ENCODE assay signal across 16 mouse cellular contexts in the genomic region with DNA sequence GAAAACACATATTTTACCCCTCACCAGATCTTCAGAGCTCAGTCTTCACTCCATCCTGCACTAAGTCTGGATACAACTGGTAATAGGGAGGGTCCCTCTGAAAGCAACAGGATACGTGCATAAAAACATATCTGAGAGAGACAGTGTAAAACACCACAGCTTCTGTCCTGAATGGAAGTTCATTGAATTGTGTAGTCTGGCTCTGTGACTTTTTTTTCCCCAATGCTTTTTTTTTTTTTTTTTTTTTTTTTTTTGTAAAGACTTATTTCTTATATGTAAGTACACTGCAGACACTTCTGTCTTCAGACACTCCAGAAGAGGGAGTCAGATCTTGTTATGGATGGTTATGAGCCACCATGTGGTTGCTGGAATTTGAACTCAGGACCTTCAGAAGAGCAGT. TPM values are rescaled to one million over a fixed set of nuclear protein-coding genes. Genes with fewer than 3 reads are reported as not detected.
"Had no signal": no experiment of that assay in that cellular context is flagged by ENCODE, and none has a peak within 500 bp of the region (broad histone marks: within the 10 kb centered on the region; RNA-seq: fewer than 3 reads in every experiment).

No protein-coding gene starts in this region.

- DNase-seq: kidney, adult 11 months; kidney, adult 9 months; kidney, postnatal 10 days; kidney, postnatal 4 days; lung, postnatal 14 days; right cerebral cortex, postnatal 4 days; spleen, adult 18-20 months; thymus, adult 18-20 months; thymus, postnatal 14 days had no signal

- H3K9me3 ChIP-seq: limb, embryonic 12.5 days; lung, embryonic 15.5 days; midbrain, embryonic 15.5 days; neural tube, embryonic 15.5 days had no signal

- H3K27ac ChIP-seq: layer of hippocampus, adult 2 months; limb, embryonic 12.5 days; lung, embryonic 15.5 days; midbrain, embryonic 15.5 days had no signal

- H3K27me3 ChIP-seq: limb, embryonic 12.5 days; lung, embryonic 15.5 days; midbrain, embryonic 15.5 days; neural tube, embryonic 15.5 days had no signal

- H3K36me3 ChIP-seq: lung, embryonic 15.5 days; midbrain, embryonic 15.5 days; neural tube, embryonic 15.5 days had no signal

RNA-seq across cellular contexts. Expression of a gene that starts 39.0 kb away (rescaled TPM):
- total RNA-seq: liver, adult 2 months; megakaryocyte-erythroid progenitor cell, adult 5-6 weeks had no signal
- polyA plus RNA-seq: liver, adult 2 months had no signal
